Mouse (Mus musculus) heart, adult 2 months (tissue): ENCODE measurements around the gene 2810408A11Rik.

Experiments
- CTCF ChIP-seq: fragments of 200-600 bp; IDR thresholded peaks from 2 replicates; pipeline ENCODE4 v1.8.1; 2022; ENCODE audit warnings: antibody characterized with exemption, mild to moderate bottlenecking, moderate library complexity
- POLR2A ChIP-seq: fragments of 200-500 bp; IDR thresholded peaks from 2 replicates; pipeline ENCODE4 v1.6.1; 2011; ENCODE audit warnings: mild to moderate bottlenecking, low read depth, low read length, control low read depth; ENCODE audit not compliant: insufficient read depth

DNA sequence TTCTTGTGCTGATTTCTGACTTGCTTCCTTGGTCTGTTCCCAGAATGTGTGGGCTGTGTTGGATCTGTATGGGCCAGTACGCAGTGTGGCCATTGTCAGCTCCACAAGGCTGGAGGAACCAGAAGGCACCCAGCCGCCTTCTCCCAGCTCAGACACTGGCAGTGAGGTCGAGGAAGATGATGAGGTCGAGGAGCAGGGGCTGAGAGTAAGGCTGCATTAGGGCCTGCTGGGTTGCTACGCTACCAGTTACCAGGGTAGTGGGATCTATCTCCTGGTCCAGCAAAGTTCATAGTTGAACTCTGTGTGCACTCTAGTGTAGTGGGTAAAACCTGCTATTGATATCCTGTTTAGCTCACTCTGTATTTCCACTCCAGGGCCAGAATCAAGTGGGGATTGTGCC is 8.4 kb upstream of the 2810408A11Rik start:
- TF ChIP-seq CTCF, result no peak
- TF ChIP-seq POLR2A, result no peak
